Mouse (Mus musculus): ENCODE results near the gene Cdc42ep4. TPM values are rescaled to one million over a fixed set of nuclear protein-coding genes. Genes with fewer than 3 reads are reported as not detected.

Cdc42ep4 gene
- polyA plus RNA-seq, 1 experiment from 2014 or later, result 49.5 TPM

DNA sequence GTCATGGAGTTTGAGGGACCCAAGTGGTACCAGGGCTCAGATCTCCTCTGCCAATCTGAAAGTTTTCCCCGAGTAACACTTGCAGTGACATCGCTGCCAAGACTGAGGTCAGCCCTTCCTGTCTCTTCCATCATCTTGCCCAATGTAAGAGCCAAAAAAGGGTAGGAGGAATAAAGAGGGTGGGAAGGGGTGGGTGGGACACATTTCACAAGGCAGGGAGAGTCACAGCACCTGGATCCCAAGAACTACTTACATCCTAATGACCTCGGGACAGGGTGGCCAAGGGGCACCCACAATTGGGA, 14.2 kb downstream of the Cdc42ep4 start:
- no peak for ATAC-seq (ENCODE audit: low FRiP score, low TSS enrichment)
- H3K36me3 ChIP-seq (ENCODE audit: control insufficient read depth, insufficient read depth, low read length), result no peaks in the 10 kb centered on the region
- 95% methylated on average over 3 of the region's 3 CpGs for WGBS

DNA sequence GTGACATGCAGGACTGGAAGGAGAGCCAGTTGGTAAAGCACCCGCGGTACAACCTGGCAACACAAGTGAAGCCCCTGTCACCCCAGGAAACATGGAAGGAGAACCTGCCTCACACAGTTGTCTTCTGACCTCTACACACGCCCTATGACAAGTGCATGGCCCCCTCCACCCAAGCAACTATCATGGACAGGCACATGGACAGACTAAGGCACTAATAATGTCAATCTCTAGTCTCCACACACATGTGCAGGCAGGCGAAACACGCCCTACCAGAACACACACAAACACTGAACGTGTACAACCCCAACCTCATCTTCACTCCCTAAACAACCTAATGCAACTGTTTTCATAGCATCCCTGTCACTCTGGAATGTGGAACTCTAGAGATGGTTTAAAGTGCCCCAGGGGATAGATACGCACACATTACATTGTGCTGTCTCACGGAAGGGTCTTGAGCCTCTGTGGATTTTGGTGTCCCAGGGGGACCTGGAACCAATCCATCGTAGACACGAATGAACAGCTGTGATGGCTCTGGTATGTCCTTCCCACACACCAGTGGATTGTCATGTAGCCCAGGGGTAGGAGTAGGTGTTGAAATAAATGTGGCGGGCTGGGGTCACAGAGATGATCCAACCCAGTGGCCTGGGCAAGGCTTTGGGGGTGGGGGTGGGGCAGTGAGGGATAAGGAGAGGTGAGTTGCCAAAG, 14.7 kb downstream of the Cdc42ep4 start:
- H3K27ac ChIP-seq (replicated peaks; ENCODE audit: low read depth, low read length), result no peak overlapping the region
- H3K4me1 ChIP-seq (ENCODE audit: control insufficient read depth, insufficient read depth, low read length), result peaks cover 5% of the 10 kb centered on the region; the same call in 1 of the 2 replicates
- 81% methylated on average over 11 of the region's 11 CpGs for WGBS
- no peaks in the 10 kb centered on the region for H3K36me3 ChIP-seq (ENCODE audit: control insufficient read depth, insufficient read depth, low read length)
- no peak overlapping the region for H3K4me2 ChIP-seq (ENCODE audit: low read length)
- H3K9ac ChIP-seq (replicated peaks; ENCODE audit: low read length), result no peak overlapping the region
- no peaks in the 10 kb centered on the region for H3K9me3 ChIP-seq (ENCODE audit: control insufficient read depth, low read length)
- no peaks in the 10 kb centered on the region for H3K27me3 ChIP-seq (ENCODE audit: control insufficient read depth, insufficient read depth, low read length)
- DNase-seq (no peak), ATAC-seq (ENCODE audit: low FRiP score, low TSS enrichment) (no peak)
- H3K4me3 ChIP-seq (replicated peaks; ENCODE audit: low read depth, low read length), result no peak overlapping the region

More for the DNA sequence above, 14.2 kb downstream of the Cdc42ep4 start:
- Histone ChIP-seq H3K4me2 (ENCODE audit: low read length) (no peak overlapping the region), H3K9me3 (ENCODE audit: control insufficient read depth, low read length) (no peaks in the 10 kb centered on the region), H3K27me3 (ENCODE audit: control insufficient read depth, insufficient read depth, low read length) (no peaks in the 10 kb centered on the region), H3K4me1 (ENCODE audit: control insufficient read depth, insufficient read depth, low read length) (peaks cover 5% of the 10 kb centered on the region; the same call in 1 of the 2 replicates), H3K4me3 (replicated peaks; ENCODE audit: low read depth, low read length) (no peak overlapping the region), H3K9ac (replicated peaks; ENCODE audit: low read length) (no peak overlapping the region), H3K27ac (replicated peaks; ENCODE audit: low read depth, low read length) (no peak overlapping the region)
- DNase-seq, result no peak

DNA sequence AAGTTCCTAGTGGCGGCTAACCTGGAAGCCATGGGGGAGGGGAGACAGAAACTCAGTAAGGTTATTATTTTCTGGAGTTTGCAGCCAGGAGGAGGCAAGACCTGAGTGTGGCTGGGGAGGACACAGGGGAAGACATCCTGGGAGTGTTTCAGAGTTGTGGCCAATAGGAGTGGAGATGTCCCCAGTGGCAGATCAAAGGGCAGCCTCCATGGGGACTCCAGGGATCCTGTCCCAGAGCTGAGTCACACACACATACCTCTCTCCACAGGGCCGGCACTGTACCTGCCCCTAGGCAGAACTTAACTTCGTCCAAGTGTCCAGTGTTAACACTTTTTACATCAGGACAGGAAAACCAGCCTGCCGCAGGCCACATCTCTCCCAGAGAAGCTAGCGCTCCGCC, 16.5 kb downstream of the Cdc42ep4 start:
- WGBS, result 84% methylated on average over 6 of the region's 6 CpGs
- Histone ChIP-seq H3K4me2 (ENCODE audit: low read length) (no peak overlapping the region), H3K4me3 (replicated peaks; ENCODE audit: low read depth, low read length) (no peak overlapping the region), H3K36me3 (ENCODE audit: control insufficient read depth, insufficient read depth, low read length) (no peaks in the 10 kb centered on the region), H3K27ac (replicated peaks; ENCODE audit: low read depth, low read length) (no peak overlapping the region), H3K27me3 (ENCODE audit: control insufficient read depth, insufficient read depth, low read length) (no peaks in the 10 kb centered on the region), H3K4me1 (ENCODE audit: control insufficient read depth, insufficient read depth, low read length) (peaks cover 5% of the 10 kb centered on the region; the same call in 1 of the 2 replicates), H3K9ac (replicated peaks; ENCODE audit: low read length) (no peak overlapping the region), H3K9me3 (ENCODE audit: control insufficient read depth, low read length) (no peaks in the 10 kb centered on the region)
- ATAC-seq (ENCODE audit: low FRiP score, low TSS enrichment) (no peak), DNase-seq (no peak)

DNA sequence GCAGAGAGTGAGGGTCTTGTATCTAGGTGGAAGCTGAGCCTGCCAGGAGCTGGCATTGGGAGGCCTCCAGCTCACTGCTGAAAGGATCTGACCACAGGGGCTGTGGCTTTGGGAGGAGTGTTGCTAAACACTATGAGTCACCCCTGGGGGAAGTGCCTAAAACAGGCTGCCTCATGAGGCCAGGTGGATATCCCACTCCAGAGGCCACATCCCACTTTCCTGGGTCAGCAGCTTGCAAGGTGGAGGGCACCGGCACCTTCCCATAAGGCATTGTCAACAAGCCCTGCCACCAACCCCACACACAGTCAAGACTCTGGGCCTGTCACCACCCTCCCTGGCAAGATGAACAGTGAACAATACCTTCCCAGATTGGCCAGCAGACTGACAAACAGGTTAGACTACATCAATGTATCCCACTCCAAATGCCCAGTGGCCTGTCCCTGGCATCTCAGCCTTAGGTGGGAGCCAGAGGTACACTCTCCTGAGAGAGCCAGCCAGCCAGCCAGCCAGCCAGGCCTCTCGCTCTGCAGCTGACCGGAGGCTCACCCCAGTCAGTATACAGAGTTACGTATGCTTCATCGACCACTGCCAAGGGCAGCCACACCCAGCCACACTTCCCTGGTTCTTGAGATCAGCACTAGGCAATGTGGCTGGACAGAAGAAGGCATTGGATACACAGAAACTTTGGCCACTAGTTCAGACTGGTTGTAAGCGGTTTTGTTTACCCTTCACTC, 17.9 kb downstream of the Cdc42ep4 start:
- Histone ChIP-seq H3K4me2 (ENCODE audit: low read length) (no peak overlapping the region), H3K27me3 (ENCODE audit: control insufficient read depth, insufficient read depth, low read length) (no peaks in the 10 kb centered on the region), H3K36me3 (ENCODE audit: control insufficient read depth, insufficient read depth, low read length) (peaks cover 9% of the 10 kb centered on the region), H3K4me1 (ENCODE audit: control insufficient read depth, insufficient read depth, low read length) (no peaks in the 10 kb centered on the region), H3K27ac (replicated peaks; ENCODE audit: low read depth, low read length) (no peak overlapping the region), H3K9ac (replicated peaks; ENCODE audit: low read length) (no peak overlapping the region), H3K9me3 (ENCODE audit: control insufficient read depth, low read length) (no peaks in the 10 kb centered on the region), H3K4me3 (replicated peaks; ENCODE audit: low read depth, low read length) (no peak overlapping the region)
- DNase-seq (no peak), ATAC-seq (ENCODE audit: low FRiP score, low TSS enrichment) (no peak)
- WGBS, result 66% methylated on average over 6 of the region's 6 CpGs

DNA sequence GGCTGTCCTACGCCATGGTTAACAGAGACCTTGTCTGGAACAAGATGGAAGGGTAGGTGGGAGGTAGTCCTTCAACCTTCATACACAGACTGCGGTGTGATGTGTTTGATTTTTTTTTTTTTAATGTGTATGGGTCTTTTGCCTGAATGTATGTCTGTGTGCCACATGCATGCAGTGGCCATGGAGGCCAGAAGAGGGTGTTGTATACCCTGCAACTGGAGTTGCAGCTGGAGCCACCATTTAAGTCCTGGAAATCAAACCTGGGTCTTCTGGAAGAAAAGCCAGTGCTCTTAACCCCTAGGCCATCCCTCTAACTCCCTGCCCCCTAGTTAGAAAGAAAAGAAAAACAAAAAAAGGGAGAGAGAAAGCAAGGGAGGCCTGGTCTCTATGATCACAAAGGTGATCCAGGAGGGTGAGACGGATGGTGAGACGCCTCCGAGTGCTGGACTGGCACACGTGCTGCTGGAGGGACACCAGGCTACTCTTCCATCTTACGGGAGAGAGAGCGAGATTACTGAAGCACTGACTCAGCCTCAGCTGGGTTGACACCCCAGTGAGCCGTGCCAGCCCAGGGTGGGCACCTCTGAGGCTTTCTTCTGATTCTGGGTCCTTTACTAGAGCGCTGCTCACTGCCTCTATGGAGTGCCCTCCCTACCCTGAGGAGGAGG, 19.6 kb downstream of the Cdc42ep4 start:
- no peak overlapping the region for H3K4me3 ChIP-seq (replicated peaks; ENCODE audit: low read depth, low read length)
- WGBS, result 92% methylated on average over 10 of the region's 10 CpGs
- ATAC-seq (ENCODE audit: low FRiP score, low TSS enrichment), result no peak

DNA sequence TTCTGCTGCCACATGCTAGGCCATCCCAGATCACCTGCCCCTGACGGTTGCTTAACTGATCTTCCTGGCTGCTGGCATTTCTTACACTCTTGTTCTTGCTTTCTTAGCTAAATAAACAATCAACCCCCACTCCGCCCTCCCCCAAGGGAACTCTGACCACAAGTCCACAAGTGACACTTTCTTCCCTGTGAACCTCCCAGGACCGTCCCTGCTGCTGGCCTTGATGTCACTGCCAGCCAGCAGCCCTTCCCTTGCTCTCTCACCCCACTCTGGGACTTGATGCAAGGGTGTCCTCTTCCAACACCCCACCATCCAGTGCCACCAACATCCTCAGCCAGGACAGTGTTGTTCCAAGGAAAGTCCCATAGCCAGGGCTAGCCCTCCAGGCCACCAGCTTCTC, 20.8 kb downstream of the Cdc42ep4 start:
- Histone ChIP-seq H3K4me2 (ENCODE audit: low read length) (no peak overlapping the region), H3K27me3 (ENCODE audit: control insufficient read depth, insufficient read depth, low read length) (no peaks in the 10 kb centered on the region), H3K27ac (replicated peaks; ENCODE audit: low read depth, low read length) (no peak overlapping the region), H3K36me3 (ENCODE audit: control insufficient read depth, insufficient read depth, low read length) (peaks cover 34% of the 10 kb centered on the region), H3K9me3 (ENCODE audit: control insufficient read depth, low read length) (no peaks in the 10 kb centered on the region), H3K4me1 (ENCODE audit: control insufficient read depth, insufficient read depth, low read length) (no peaks in the 10 kb centered on the region), H3K4me3 (replicated peaks; ENCODE audit: low read depth, low read length) (no peak overlapping the region), H3K9ac (replicated peaks; ENCODE audit: low read length) (no peak overlapping the region)
- ATAC-seq (ENCODE audit: low FRiP score, low TSS enrichment) (no peak), DNase-seq (no peak)
- 91% methylated on average over 3 of the region's 3 CpGs for WGBS

More for the DNA sequence above, 19.6 kb downstream of the Cdc42ep4 start:
- Histone ChIP-seq H3K9ac (replicated peaks; ENCODE audit: low read length) (no peak overlapping the region), H3K27me3 (ENCODE audit: control insufficient read depth, insufficient read depth, low read length) (no peaks in the 10 kb centered on the region), H3K27ac (replicated peaks; ENCODE audit: low read depth, low read length) (no peak overlapping the region), H3K9me3 (ENCODE audit: control insufficient read depth, low read length) (no peaks in the 10 kb centered on the region), H3K4me1 (ENCODE audit: control insufficient read depth, insufficient read depth, low read length) (no peaks in the 10 kb centered on the region), H3K4me2 (ENCODE audit: low read length) (no peak overlapping the region), H3K36me3 (ENCODE audit: control insufficient read depth, insufficient read depth, low read length) (peaks cover 26% of the 10 kb centered on the region)
- DNase-seq, result no peak

DNA sequence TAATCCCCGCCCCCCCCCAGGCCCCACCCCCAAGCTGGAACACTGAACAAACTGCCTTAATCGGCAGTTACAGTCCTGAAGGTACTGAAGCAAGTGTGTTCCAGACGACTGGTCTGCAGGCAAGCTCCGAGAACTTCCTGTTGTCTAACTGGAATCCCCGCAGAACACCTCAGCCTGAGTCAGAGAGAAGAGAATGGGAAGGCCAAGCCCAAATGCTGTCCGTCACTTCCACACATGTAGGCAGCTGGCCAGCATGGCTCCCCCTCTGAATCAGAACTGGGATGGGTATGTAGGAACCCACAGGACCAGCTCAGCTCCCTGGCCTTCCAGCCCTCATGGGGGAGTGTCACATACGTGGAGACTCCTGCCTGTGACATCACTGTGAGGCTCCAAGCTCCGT, 21.8 kb downstream of the Cdc42ep4 start:
- no peak for ATAC-seq (ENCODE audit: low FRiP score, low TSS enrichment)
- no peaks in the 10 kb centered on the region for H3K27me3 ChIP-seq (ENCODE audit: control insufficient read depth, insufficient read depth, low read length)
- H3K9me3 ChIP-seq (ENCODE audit: control insufficient read depth, low read length), result no peaks in the 10 kb centered on the region
- no peak overlapping the region for H3K4me2 ChIP-seq (ENCODE audit: low read length)
- H3K4me3 ChIP-seq (replicated peaks; ENCODE audit: low read depth, low read length), result no peak overlapping the region
- WGBS, result 67% methylated on average over 8 of the region's 8 CpGs
- no peak overlapping the region for H3K9ac ChIP-seq (replicated peaks; ENCODE audit: low read length)
- H3K4me1 ChIP-seq (ENCODE audit: control insufficient read depth, insufficient read depth, low read length), result no peaks in the 10 kb centered on the region
- H3K27ac ChIP-seq (replicated peaks; ENCODE audit: low read depth, low read length), result no peak overlapping the region
- no peak for DNase-seq
- peaks cover 37% of the 10 kb centered on the region for H3K36me3 ChIP-seq (ENCODE audit: control insufficient read depth, insufficient read depth, low read length)

DNA sequence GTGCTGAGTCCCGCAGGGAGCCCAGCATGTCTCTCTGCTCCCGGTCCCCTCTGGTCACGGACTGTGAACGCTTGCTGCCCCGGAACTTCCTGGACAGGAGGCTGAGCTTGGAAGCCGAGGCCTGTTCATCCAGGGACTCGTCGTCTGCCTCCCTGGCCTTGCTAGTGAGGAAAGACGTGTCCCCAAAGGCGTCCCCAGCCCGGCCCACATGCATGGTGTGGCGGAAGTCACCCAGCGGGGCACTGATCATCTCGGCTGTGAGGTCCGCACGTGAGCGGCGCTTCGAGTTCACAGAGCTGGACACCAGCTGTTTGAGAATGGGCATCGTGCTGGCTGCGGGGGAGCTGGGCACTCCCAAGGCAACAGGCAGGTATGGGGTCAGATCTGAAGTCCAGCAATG, 22.4 kb downstream of the Cdc42ep4 start:
- H3K36me3 ChIP-seq (ENCODE audit: control insufficient read depth, insufficient read depth, low read length), result peaks cover 37% of the 10 kb centered on the region
- H3K9me3 ChIP-seq (ENCODE audit: control insufficient read depth, low read length), result no peaks in the 10 kb centered on the region
- 82% methylated on average over 21 of the region's 21 CpGs for WGBS
- no peak overlapping the region for H3K9ac ChIP-seq (replicated peaks; ENCODE audit: low read length)
- no peak overlapping the region for H3K27ac ChIP-seq (replicated peaks; ENCODE audit: low read depth, low read length)
- no peak overlapping the region for H3K4me3 ChIP-seq (replicated peaks; ENCODE audit: low read depth, low read length)
- H3K4me2 ChIP-seq (ENCODE audit: low read length), result no peak overlapping the region
- no peak for DNase-seq
- H3K4me1 ChIP-seq (ENCODE audit: control insufficient read depth, insufficient read depth, low read length), result no peaks in the 10 kb centered on the region
- no peaks in the 10 kb centered on the region for H3K27me3 ChIP-seq (ENCODE audit: control insufficient read depth, insufficient read depth, low read length)
- no peak for ATAC-seq (ENCODE audit: low FRiP score, low TSS enrichment)

Measured in midbrain, embryonic 14.5 days (tissue).